Mouse (Mus musculus): ENCODE results near the gene Thap8. TPM values are rescaled to one million over a fixed set of nuclear protein-coding genes. Genes with fewer than 3 reads are reported as not detected.

The Thap8 gene
- polyA plus RNA-seq, 1 experiment: not detected

- H3K9me3 ChIP-seq (ENCODE audit: control insufficient read depth, low read length): no peaks in the 10 kb centered on the region
- peaks cover 95% of the 10 kb centered on the region for H3K36me3 ChIP-seq (ENCODE audit: control insufficient read depth)
- no peak overlapping the region for H3K4me3 ChIP-seq (replicated peaks)
- no peaks in the 10 kb centered on the region for H3K4me1 ChIP-seq (ENCODE audit: control insufficient read depth)
- H3K27me3 ChIP-seq (ENCODE audit: control insufficient read depth): no peaks in the 10 kb centered on the region
- no peak for TF ChIP-seq TAL1 (IDR thresholded peaks at IDR 0.05; ENCODE audit: low read length)
- TF ChIP-seq GATA1 (IDR thresholded peaks at IDR 0.05; ENCODE audit: low read length): no peak
These were observed 27.6 kb upstream of the Thap8 start for GRCm38 (mm10) chr7:30251956-30252954.

DNA sequence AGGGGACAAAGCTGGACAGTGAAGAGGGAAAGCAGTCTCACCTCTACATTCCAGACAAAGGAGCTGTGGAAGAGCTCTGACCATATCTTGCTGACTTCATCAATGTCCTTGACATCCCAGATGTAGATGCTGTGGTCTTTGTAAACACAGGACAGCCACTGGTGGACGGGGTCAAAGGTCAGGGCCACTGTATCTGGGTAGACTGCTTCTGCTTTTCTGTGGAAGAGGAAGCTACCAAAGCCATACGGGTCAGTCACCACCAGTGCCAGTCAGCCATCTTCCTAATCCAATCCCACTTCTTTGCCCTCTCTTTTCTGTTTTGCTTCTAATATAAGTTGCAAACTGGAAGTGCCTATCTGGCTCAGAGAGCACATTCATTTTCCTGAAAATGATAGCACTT is 14.9 kb upstream of the Thap8 start:
- H3K4me1 ChIP-seq (ENCODE audit: control insufficient read depth): no peaks in the 10 kb centered on the region
- H3K36me3 ChIP-seq (ENCODE audit: control insufficient read depth): peaks cover 93% of the 10 kb centered on the region
- no peak overlapping the region for H3K4me3 ChIP-seq (replicated peaks)
- TF ChIP-seq TAL1 (IDR thresholded peaks at IDR 0.05; ENCODE audit: low read length) (no peak), GATA1 (IDR thresholded peaks at IDR 0.05; ENCODE audit: low read length) (no peak)
- no peaks in the 10 kb centered on the region for H3K9me3 ChIP-seq (ENCODE audit: control insufficient read depth, low read length)
- no peaks in the 10 kb centered on the region for H3K27me3 ChIP-seq (ENCODE audit: control insufficient read depth)

- no peaks in the 10 kb centered on the region for H3K27me3 ChIP-seq (ENCODE audit: control insufficient read depth)
- H3K9me3 ChIP-seq (ENCODE audit: control insufficient read depth, low read length): no peaks in the 10 kb centered on the region
- no peak overlapping the region for H3K4me3 ChIP-seq (replicated peaks)
- H3K36me3 ChIP-seq (ENCODE audit: control insufficient read depth): peaks cover 93% of the 10 kb centered on the region
- H3K4me1 ChIP-seq (ENCODE audit: control insufficient read depth): no peaks in the 10 kb centered on the region
- no peak for TF ChIP-seq GATA1 (IDR thresholded peaks at IDR 0.05; ENCODE audit: low read length)
- TF ChIP-seq TAL1 (IDR thresholded peaks at IDR 0.05; ENCODE audit: low read length): no peak
These were observed 14.4 kb upstream of the Thap8 start for GRCm38 (mm10) chr7:30265531-30265930.

- Histone ChIP-seq H3K4me3 (replicated peaks) (no peak overlapping the region), H3K9me3 (ENCODE audit: control insufficient read depth, low read length) (no peaks in the 10 kb centered on the region), H3K4me1 (ENCODE audit: control insufficient read depth) (no peaks in the 10 kb centered on the region), H3K36me3 (ENCODE audit: control insufficient read depth) (peaks cover 94% of the 10 kb centered on the region), H3K27me3 (ENCODE audit: control insufficient read depth) (no peaks in the 10 kb centered on the region)
- TF ChIP-seq GATA1 (IDR thresholded peaks at IDR 0.05; ENCODE audit: low read length): no peak
- no peak for TF ChIP-seq TAL1 (IDR thresholded peaks at IDR 0.05; ENCODE audit: low read length)
These were observed 14.0 kb upstream of the Thap8 start for GRCm38 (mm10) chr7:30265935-30266334.

- Histone ChIP-seq H3K4me1 (ENCODE audit: control insufficient read depth) (no peaks in the 10 kb centered on the region), H3K36me3 (ENCODE audit: control insufficient read depth) (peaks cover 94% of the 10 kb centered on the region), H3K9me3 (ENCODE audit: control insufficient read depth, low read length) (no peaks in the 10 kb centered on the region), H3K4me3 (replicated peaks) (no peak overlapping the region), H3K27me3 (ENCODE audit: control insufficient read depth) (no peaks in the 10 kb centered on the region)
- TF ChIP-seq GATA1 (IDR thresholded peaks at IDR 0.05; ENCODE audit: low read length) (no peak), TAL1 (IDR thresholded peaks at IDR 0.05; ENCODE audit: low read length) (no peak)
These were observed 13.1 kb upstream of the Thap8 start for GRCm38 (mm10) chr7:30266780-30267179.

- Histone ChIP-seq H3K4me3 (replicated peaks) (no peak overlapping the region), H3K4me1 (ENCODE audit: control insufficient read depth) (no peaks in the 10 kb centered on the region), H3K9me3 (ENCODE audit: control insufficient read depth, low read length) (no peaks in the 10 kb centered on the region), H3K36me3 (ENCODE audit: control insufficient read depth) (peaks cover 97% of the 10 kb centered on the region), H3K27me3 (ENCODE audit: control insufficient read depth) (no peaks in the 10 kb centered on the region)
- TF ChIP-seq TAL1 (IDR thresholded peaks at IDR 0.05; ENCODE audit: low read length) (no peak), GATA1 (IDR thresholded peaks at IDR 0.05; ENCODE audit: low read length) (no peak)
These were observed 10.3 kb upstream of the Thap8 start for GRCm38 (mm10) chr7:30269641-30270040.

- TF ChIP-seq GATA1 (IDR thresholded peaks at IDR 0.05; ENCODE audit: low read length) (no peak), TAL1 (IDR thresholded peaks at IDR 0.05; ENCODE audit: low read length) (no peak)
- Histone ChIP-seq H3K27me3 (ENCODE audit: control insufficient read depth) (no peaks in the 10 kb centered on the region), H3K4me1 (ENCODE audit: control insufficient read depth) (peaks cover 24% of the 10 kb centered on the region), H3K36me3 (ENCODE audit: control insufficient read depth) (peaks cover 76% of the 10 kb centered on the region), H3K4me3 (replicated peaks) (no peak overlapping the region), H3K9me3 (ENCODE audit: control insufficient read depth, low read length) (no peaks in the 10 kb centered on the region)
These were observed 5.5 kb upstream of the Thap8 start for GRCm38 (mm10) chr7:30274383-30274782.

DNA sequence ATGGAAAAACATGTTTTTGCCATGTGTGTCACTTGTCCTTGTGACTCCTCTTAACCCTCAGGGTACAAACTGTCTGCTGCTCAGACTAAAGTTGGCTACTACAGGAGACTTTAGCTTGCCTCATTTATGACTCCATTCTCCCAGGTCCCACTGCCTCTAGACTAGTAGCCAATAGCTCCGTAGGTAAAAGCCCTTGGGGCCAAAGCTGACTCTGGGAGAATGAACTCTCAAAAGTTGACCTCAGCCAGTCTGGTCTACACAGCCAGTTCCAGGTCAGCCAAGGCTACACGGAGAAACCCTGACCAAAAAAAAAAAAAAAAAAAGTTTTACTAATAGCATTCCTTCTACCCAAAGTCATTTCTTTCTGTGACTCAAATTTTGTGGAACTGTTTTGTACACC is 983 bp upstream of the Thap8 start:
- peak overlapping the region; percentile 83 for H3K4me3 ChIP-seq (replicated peaks)

DNA sequence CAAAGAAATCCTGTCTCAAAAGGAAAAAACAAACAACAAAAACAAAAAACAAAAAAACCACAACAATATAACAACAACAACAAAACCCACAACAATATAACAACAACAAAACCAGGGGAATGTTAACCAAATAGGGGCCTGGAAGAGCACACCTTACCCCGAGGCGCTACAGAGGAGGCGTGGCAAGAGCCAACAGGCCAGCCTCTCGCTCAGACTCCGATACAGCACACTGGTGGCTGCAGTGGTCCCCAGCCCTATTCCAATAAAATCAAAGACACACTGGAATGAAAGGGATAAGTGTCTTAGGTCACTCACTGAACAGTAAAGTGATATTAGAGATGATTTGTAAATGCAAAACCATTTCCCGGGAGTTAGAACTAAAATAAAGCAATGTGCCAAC is 358 bp upstream of the Thap8 start:
- Histone ChIP-seq H3K9me3 (ENCODE audit: control insufficient read depth, low read length) (no peaks in the 10 kb centered on the region), H3K4me3 (replicated peaks) (peak overlapping the region; percentile 83), H3K4me1 (ENCODE audit: control insufficient read depth) (peaks cover 45% of the 10 kb centered on the region), H3K27me3 (ENCODE audit: control insufficient read depth) (no peaks in the 10 kb centered on the region), H3K36me3 (ENCODE audit: control insufficient read depth) (peaks cover 25% of the 10 kb centered on the region)
- no peak for TF ChIP-seq GATA1 (IDR thresholded peaks at IDR 0.05; ENCODE audit: low read length)

More for the DNA sequence above, 983 bp upstream of the Thap8 start:
- Histone ChIP-seq H3K4me1 (ENCODE audit: control insufficient read depth) (peaks cover 45% of the 10 kb centered on the region), H3K36me3 (ENCODE audit: control insufficient read depth) (peaks cover 32% of the 10 kb centered on the region), H3K27me3 (ENCODE audit: control insufficient read depth) (no peaks in the 10 kb centered on the region), H3K9me3 (ENCODE audit: control insufficient read depth, low read length) (no peaks in the 10 kb centered on the region)
- TF ChIP-seq GATA1 (IDR thresholded peaks at IDR 0.05; ENCODE audit: low read length) (no peak), TAL1 (IDR thresholded peaks at IDR 0.05; ENCODE audit: low read length) (no peak)
